ENCODE assay signal across 8 mouse cellular contexts in genomic region chr8:120532517-120533215, GRCm38 (mm10). TPM values are rescaled to one million over a fixed set of nuclear protein-coding genes. Genes with fewer than 3 reads are reported as not detected.
DNase-seq lines count a peak whose midpoint lies in the region; ATAC-seq and TF ChIP-seq lines count a peak whose summit lies in the region.

No protein-coding gene starts in this region.

- no peak for TF ChIP-seq CTCF in ES-Bruce4 (IDR thresholded peaks at IDR 0.05; ENCODE audit: low read depth, low read length)
- TF ChIP-seq CTCF in forebrain, postnatal 0 days (IDR thresholded peaks at IDR 0.05; ENCODE audit: low read depth), result no peak

- H3K4me3 ChIP-seq in heart, embryonic 14.5 days (ENCODE audit: control insufficient read depth in 1 of 2, insufficient read depth in 1 of 2, low read depth in 1 of 2, low read length in 2 of 2), result 0 out of 4 replicates have a peak overlapping the region, but pooled peaks of 1 of the 2 experiments have one; percentile 5
- H3K4me3 ChIP-seq in ES-Bruce4 (ENCODE audit: low read depth, low read length), result peak overlapping the region; percentile 41
- H3K4me3 ChIP-seq in forebrain, postnatal 0 days (ENCODE audit: low read depth, low read length), result no peak overlapping the region

- H3K36me3 ChIP-seq in heart, embryonic 14.5 days (ENCODE audit: control insufficient read depth, insufficient read depth, low read length), result no peaks in the 10 kb centered on the region
- no peaks in the 10 kb centered on the region for H3K36me3 ChIP-seq in ES-Bruce4 (ENCODE audit: control insufficient read depth, insufficient read depth, low read length, poor library complexity, severe bottlenecking)
- H3K36me3 ChIP-seq in forebrain, postnatal 0 days (ENCODE audit: insufficient read depth), result no peaks in the 10 kb centered on the region

- no peak for ATAC-seq in heart, embryonic 14.5 days (ENCODE audit: insufficient number of reproducible peaks, insufficient read depth, low FRiP score, low read depth)
- ATAC-seq in forebrain, postnatal 0 days, result peak; percentile 59
- ATAC-seq in megakaryocyte progenitor cell, adult 5-6 weeks (replicated peaks; ENCODE audit: poor library complexity), result peak; percentile 19

- peak overlapping the region; percentile 52 for H3K4me2 ChIP-seq in heart, embryonic 14.5 days (ENCODE audit: low read length)
- peak overlapping the region; percentile 40 for H3K4me2 ChIP-seq in forebrain, postnatal 0 days (ENCODE audit: low read depth)

- DNase-seq in heart, adult 8-10 months (ENCODE audit: low spot score), result no peak
- peak; percentile 70 for DNase-seq in forebrain, postnatal 0 days
- DNase-seq in thymus, adult 18-20 months, result peak; percentile 68
- no peak for DNase-seq in adrenal gland, postnatal 10 days
- DNase-seq in ovary, postnatal 36 days (ENCODE audit: low spot score), result no peak

- H3K4me1 ChIP-seq in heart, embryonic 14.5 days (ENCODE audit: control insufficient read depth in 2 of 2, insufficient read depth in 2 of 2, low read length in 2 of 2), result peaks cover 45 to 74% of the 10 kb centered on the region in 2 experiments
- H3K4me1 ChIP-seq in ES-Bruce4 (ENCODE audit: control insufficient read depth, insufficient read depth, low read length), result peaks cover 23% of the 10 kb centered on the region
- peaks cover 25% of the 10 kb centered on the region for H3K4me1 ChIP-seq in forebrain, postnatal 0 days (ENCODE audit: insufficient read depth)

- H3K9ac ChIP-seq in heart, embryonic 14.5 days (ENCODE audit: low read length), result peak overlapping the region; percentile 67
- H3K9ac ChIP-seq in ES-Bruce4 (ENCODE audit: low read depth, poor library complexity, severe bottlenecking), result peak overlapping the region; percentile 65
- H3K9ac ChIP-seq in forebrain, postnatal 0 days, result no peak overlapping the region

- WGBS in heart, embryonic 14.5 days, result 11% methylated on average over 29 of the region's 29 CpGs
- WGBS in forebrain, postnatal 0 days, result 5% methylated on average over 27 of the region's 29 CpGs

- TF ChIP-seq EP300 in ES-Bruce4 (IDR thresholded peaks at IDR 0.05; ENCODE audit: insufficient read depth, low read depth, low read length), result peak; percentile 78

- H3K27me3 ChIP-seq in heart, embryonic 14.5 days (ENCODE audit: control insufficient read depth, insufficient read depth, low read length), result no peaks in the 10 kb centered on the region
- no peaks in the 10 kb centered on the region for H3K27me3 ChIP-seq in ES-Bruce4 (ENCODE audit: control insufficient read depth, insufficient read depth, low read length, poor library complexity, severe bottlenecking)
- H3K27me3 ChIP-seq in forebrain, postnatal 0 days (ENCODE audit: insufficient read depth, low read length), result no peaks in the 10 kb centered on the region

- TF ChIP-seq POLR2A in ES-Bruce4 (IDR thresholded peaks at IDR 0.05; ENCODE audit: insufficient read depth, low read length), result no peak

- H3K27ac ChIP-seq in heart, embryonic 14.5 days (replicated peaks in 1 of 2; ENCODE audit: control insufficient read depth in 1 of 2, insufficient read depth in 1 of 2, low read depth in 2 of 2, low read length in 2 of 2), result peak overlapping the region; percentile 62 to 91; a peak in 3 of 4 replicates
- H3K27ac ChIP-seq in ES-Bruce4 (ENCODE audit: insufficient read depth, low read length), result peak overlapping the region; percentile 98
- peak overlapping the region; percentile 66; the same call in 1 of the 2 replicates for H3K27ac ChIP-seq in forebrain, postnatal 0 days (ENCODE audit: low read depth, low read length)

- H3K9me3 ChIP-seq in heart, embryonic 14.5 days (ENCODE audit: control insufficient read depth, low read length), result no peaks in the 10 kb centered on the region
- H3K9me3 ChIP-seq in ES-Bruce4 (replicated peaks; ENCODE audit: control insufficient read depth, insufficient read depth, low read length, poor library complexity, severe bottlenecking), result no peaks in the 10 kb centered on the region
- H3K9me3 ChIP-seq in forebrain, postnatal 0 days (ENCODE audit: low read length), result no peaks in the 10 kb centered on the region

RNA-seq across cellular contexts. Expression of gene Gins2, which starts 56.4 kb away (rescaled TPM):
- 51.1 and 60.6 TPM in 2 replicates for polyA plus RNA-seq in heart, embryonic 14.5 days (2014; fragmentation: Nextera tagmentation; extraction: Ambion mirVana)
- 1 to 10 TPM in 3 of 4 experiments, under 1 TPM in 1; 0.98 to 1.7 (median 1.7) TPM for total RNA-seq in heart, adult 8-10 months (2022)
- polyA plus RNA-seq in ES-Bruce4 (2011; ENCODE audit: insufficient read depth, insufficient read length, low read depth, missing spikeins), result 51.3 and 52.0 TPM in 2 replicates
- total RNA-seq in forebrain, postnatal 0 days (2014; rRNA removed), result 2.6 and 5.3 TPM in 2 replicates
- polyA plus RNA-seq in forebrain, postnatal 0 days (2015; fragmentation: Nextera tagmentation; extraction: Ambion mirVana), result 9.6 and 10.7 TPM in 2 replicates
- 65.9 and 67.1 TPM in 2 replicates for total RNA-seq in megakaryocyte progenitor cell, adult 5-6 weeks (2015)
- 28.1 and 47.1 TPM in 2 replicates for total RNA-seq in megakaryocyte progenitor cell, adult 5-6 weeks (2017)
- 10 to 100 TPM; 18.6 to 19.0 TPM for total RNA-seq in adrenal gland, postnatal 10 days (2021)

Comparison
In these comparisons a context has a peak if more than half of its experiments do, and no peak if none do; other contexts are left out.
1. DNase-seq: peak in forebrain, postnatal 0 days (single experiment) and thymus, adult 18-20 months (2 of 2); none in heart, adult 8-10 months (single experiment), adrenal gland, postnatal 10 days (single experiment) and ovary, postnatal 36 days (single experiment).
2. Peak in every context shown above with its lines, with median percentiles within 50 percentile points of each other: H3K27ac ChIP-seq.